Mouse (Mus musculus) layer of hippocampus, adult 9-11 months (tissue): ENCODE data around the gene Plk5.

Experiments
- DNase-seq: peaks from one replicate; pipeline ENCODE4 v3.0.0; 2022

Gene Plk5

GRCm38 (mm10) chr10:80389185-80389708 lies 33.0 kb downstream of the Plk5 start:
- no peak for DNase-seq

- no peak for DNase-seq
Observed at GRCm38 (mm10) chr10:80390697-80391096, 34.4 kb downstream of the Plk5 start.

DNA sequence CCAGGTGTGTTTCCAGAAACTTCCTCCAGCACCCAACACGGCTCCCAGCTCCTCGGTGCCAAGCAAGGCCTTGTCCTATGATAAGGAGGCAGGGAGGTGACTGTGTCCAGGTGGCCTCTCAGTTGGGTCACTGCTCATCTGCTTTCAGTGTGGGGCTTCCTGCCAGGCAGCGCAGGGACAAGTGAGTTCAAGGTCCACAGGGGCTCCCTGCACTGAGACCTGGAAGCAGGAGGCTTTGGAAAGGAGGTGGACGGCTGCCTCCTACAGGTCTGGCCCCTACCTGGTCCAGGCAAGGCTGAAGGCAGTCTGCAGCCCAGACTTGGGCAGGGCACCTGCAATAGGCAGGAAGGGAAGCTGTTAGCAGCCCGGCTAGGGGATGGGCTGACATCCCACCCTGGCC lies 36.4 kb downstream of the Plk5 start:
- DNase-seq, result no peak

DNA sequence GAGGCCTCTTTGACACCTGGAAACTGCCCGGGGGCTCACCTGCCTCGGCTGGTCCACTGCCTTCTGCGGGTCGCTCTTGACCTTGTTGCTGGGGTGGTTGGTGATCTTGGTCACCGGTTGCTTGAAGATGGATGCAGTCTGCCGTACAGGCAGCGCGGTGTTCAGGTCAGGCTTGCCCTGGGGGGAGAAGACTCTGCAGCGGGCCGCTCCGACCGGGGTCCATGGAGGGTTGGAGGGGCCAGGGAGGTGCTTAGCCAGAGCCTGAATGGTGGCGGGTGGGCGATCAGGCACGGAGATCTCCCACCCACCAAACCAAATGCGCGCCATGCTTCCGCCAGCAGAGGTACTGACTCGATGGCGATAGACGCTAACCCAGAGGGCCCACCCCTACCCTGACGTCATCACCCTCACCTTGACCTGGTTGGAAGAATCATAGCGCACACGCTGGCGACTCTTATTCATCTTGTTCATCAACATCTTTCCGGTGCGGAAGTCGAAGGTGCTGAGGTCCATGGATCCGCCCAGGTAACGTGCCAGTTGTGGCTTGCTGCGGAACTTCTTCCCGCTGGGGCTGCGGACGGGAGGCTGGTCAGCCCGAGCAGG lies 38.9 kb downstream of the Plk5 start:
- DNase-seq, result no peak

GRCm38 (mm10) chr10:80396822-80397523 lies 40.7 kb downstream of the Plk5 start:
- no peak for DNase-seq

GRCm38 (mm10) chr10:80397524-80398173 lies 41.4 kb downstream of the Plk5 start:
- no peak for DNase-seq

GRCm38 (mm10) chr10:80398174-80398535 lies 41.9 kb downstream of the Plk5 start:
- no peak for DNase-seq

DNA sequence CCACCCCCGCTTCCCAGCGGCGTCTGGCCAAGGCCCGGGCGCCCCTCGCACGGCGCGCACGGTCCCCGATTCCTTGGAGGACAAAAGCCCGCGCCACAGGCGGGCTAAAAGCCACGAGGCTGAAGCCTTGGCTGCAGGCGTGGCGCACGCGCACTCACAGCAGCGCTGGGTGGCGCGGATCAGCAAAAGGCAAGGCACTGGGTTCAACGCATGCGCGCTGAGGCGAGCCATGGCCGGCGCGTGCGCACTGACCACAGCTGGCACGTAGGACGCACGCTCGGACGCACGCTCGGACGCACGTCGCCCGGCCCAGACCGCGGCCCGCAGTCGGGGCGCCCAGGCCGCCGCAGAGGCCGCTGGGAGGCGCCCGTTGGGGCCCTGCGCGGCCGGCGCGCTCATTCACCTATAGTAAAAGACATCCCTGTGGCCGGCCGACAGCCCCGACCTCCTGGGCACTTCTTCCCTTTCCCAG lies 42.5 kb downstream of the Plk5 start:
- peak; percentile 98 for DNase-seq

GRCm38 (mm10) chr10:80399191-80399972 lies 43.1 kb downstream of the Plk5 start, which contains the start of gene Mbd3:
TSS of gene Mbd3 (minus strand) at chr10:80399550.
- peak; percentile 100 for DNase-seq

- DNase-seq, result no peak
Observed at GRCm38 (mm10) chr10:80399973-80400703, 43.9 kb downstream of the Plk5 start.

GRCm38 (mm10) chr10:80400704-80401161 lies 44.5 kb downstream of the Plk5 start:
- no peak for DNase-seq

DNA sequence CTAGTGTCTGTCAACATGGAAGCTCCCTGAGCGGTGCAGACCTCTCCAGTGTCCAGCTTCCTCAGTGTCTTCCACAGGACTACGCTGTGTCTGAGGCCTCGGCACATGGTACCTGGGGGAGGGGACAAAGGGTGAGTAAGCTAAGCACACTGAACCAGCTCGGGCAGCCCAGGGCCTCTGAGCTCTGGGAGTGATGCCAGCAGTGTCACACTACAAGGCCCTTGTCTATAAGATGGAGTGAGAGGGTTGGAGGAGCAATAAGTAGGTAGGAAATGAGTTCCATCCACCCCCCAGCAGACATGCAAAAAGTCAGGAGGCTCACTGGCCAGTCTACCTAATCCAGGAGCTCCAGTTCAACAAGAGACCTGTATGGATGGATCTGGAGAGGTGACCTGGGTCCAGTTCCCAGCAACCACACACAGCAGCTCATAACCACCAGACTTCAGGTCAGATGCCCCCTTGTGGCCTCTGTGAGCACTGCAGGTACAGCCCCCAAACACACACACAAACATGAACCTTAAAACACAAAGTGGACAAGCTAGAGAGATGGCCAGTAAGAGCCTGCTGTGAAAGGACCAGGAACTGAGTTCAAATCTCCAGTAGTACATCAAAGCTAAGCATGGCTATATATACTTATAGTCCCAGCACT lies 46.9 kb downstream of the Plk5 start:
- no peak for DNase-seq

GRCm38 (mm10) chr10:80405481-80406173 lies 49.4 kb downstream of the Plk5 start:
- DNase-seq, result no peak

DNA sequence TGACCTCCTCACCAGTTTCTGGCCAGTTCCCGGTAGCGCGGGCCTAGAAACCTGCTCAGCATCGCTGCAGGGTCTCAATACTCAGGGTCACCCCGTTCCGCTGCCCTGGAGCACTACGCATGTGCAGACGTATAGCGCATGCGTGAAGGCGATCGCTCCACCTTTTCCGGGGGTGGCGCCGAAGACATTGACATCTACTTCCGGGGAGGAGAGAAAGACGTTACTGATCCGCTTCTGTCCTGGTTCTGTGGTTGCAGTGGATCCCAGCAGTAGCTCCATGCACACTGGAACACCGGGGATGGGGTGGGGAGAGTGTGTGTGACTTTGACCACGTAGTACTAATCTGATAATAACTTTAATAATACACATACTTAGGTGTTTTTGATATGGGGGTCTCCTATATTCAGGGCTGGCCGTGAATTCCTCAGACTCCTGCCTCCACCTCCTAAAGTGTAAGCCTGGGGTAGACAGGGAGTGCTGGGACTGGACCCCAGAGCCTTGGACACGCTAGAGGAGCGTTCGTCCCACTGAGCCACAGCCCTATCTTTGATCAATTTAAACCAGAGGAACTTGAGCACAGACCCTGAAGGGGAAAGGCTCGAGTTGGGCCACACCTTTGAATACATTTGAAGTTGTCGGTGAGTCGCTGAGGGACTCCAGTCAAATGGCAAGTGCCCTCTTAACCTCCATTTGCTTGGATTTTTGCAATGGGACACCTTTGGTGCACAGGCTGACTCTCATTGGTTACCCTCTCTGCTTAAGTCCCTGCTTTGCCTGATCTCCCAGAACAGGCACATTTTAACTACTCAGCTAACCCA lies 50.6 kb downstream of the Plk5 start, which contains the start of gene Uqcr11:
Gene Uqcr11 (minus strand): TSS at position 147 of the 818 bp plus-strand sequence.
- peak; percentile 95 for DNase-seq

DNA sequence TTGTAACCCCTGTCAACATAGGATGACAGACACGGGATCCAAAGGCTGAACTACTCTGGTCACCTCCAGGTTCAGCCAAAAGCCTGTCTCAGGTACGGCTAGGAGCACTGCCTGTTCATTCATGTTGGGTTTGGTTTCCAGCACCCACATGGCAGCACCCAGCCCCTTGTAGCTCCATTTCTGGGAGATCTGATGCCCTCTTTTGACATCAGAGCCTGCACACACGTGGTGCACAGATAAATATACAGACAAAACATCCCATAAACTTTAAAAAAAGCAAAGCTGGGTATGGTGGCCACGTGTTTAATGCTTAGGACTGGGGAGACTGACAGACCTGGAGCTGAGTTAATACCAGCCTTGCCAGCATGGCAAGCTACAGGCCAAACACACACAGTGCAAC lies 51.7 kb downstream of the Plk5 start:
- no peak for DNase-seq

GRCm38 (mm10) chr10:80412656-80413541 lies 56.6 kb downstream of the Plk5 start:
- DNase-seq, result peak; percentile 83
